Mouse (Mus musculus) liver, embryonic 16.5 days (tissue): Measurements from ENCODE around the gene Ppm1d. TPM values are rescaled to one million over a fixed set of nuclear protein-coding genes. Genes with fewer than 3 reads are reported as not detected.

Source experiments
- ATAC-seq: fragments of 200-750 bp; cut with Nextera tagmentation; 2 replicates; pipeline ENCODE4 v1.8.0; 2017; ENCODE audit warnings: low read depth, mild to moderate bottlenecking, moderate number of reproducible peaks, moderate library complexity
- H3K27ac ChIP-seq: fragments of 300-500 bp; sonication (generic); 2 replicates; pipeline ENCODE4 v1.5.1; 2014; ENCODE audit warnings: mild to moderate bottlenecking, low read length
- H3K27me3 ChIP-seq: fragments of 300-500 bp; sonication (generic); 2 replicates; pipeline ENCODE4 v1.6.1; 2014; ENCODE audit warnings: low read depth, low read length, mixed read lengths; ENCODE audit not compliant: control insufficient read depth, insufficient read depth
- H3K36me3 ChIP-seq: fragments of 300-500 bp; sonication (generic); 2 replicates; pipeline ENCODE4 v1.6.1; 2014; ENCODE audit warnings: mild to moderate bottlenecking; ENCODE audit not compliant: control insufficient read depth, insufficient read depth
- H3K4me1 ChIP-seq: fragments of 300-500 bp; sonication (generic); 2 replicates; pipeline ENCODE4 v1.6.1; 2014; ENCODE audit warnings: low read depth, low read length, mixed read lengths; ENCODE audit not compliant: control insufficient read depth
- H3K4me2 ChIP-seq: fragments of 300-500 bp; sonication (generic); 2 replicates; pipeline ENCODE4 v1.6.1; 2014; ENCODE audit warnings: low read depth, low read length, mixed read lengths
- H3K4me3 ChIP-seq: fragments of 300-500 bp; sonication (generic); 2 replicates; pipeline ENCODE4 v1.5.1; 2014; ENCODE audit warnings: low read depth, mild to moderate bottlenecking, low read length
- H3K9ac ChIP-seq: fragments of 300-500 bp; sonication (generic); 2 replicates; pipeline ENCODE4 v1.6.1; 2014; ENCODE audit warnings: low read depth, low read length
- H3K9me3 ChIP-seq: fragments of 300-500 bp; sonication (generic); replicated peaks from 2 replicates; pipeline ENCODE4 v1.6.1; 2016; ENCODE audit warnings: low read length; ENCODE audit not compliant: control insufficient read depth
- WGBS: fragments of 180-500 bp; shearing (Covaris S2); extraction: QIAGEN DNeasy Blood & Tissue Kit; methylation state at CpG from one replicate; pipeline ENCODE4 v1.1.7; 2014; ENCODE audit not compliant: insufficient replicate concordance; 5-methylcytosine and 5-hydroxymethylcytosine counted together
- polyA plus RNA-seq: library from polyadenylated mRNA; unstranded; fragments of >200 nt; fragmentation: Nextera tagmentation; extraction: Ambion mirVana; gene quantifications from 2 replicates; pipeline ENCODE4 v1.2.1, GENCODE M21; 2015

The Ppm1d gene
- polyA plus RNA-seq, result 17.7 and 18.4 TPM in 2 replicates

DNA sequence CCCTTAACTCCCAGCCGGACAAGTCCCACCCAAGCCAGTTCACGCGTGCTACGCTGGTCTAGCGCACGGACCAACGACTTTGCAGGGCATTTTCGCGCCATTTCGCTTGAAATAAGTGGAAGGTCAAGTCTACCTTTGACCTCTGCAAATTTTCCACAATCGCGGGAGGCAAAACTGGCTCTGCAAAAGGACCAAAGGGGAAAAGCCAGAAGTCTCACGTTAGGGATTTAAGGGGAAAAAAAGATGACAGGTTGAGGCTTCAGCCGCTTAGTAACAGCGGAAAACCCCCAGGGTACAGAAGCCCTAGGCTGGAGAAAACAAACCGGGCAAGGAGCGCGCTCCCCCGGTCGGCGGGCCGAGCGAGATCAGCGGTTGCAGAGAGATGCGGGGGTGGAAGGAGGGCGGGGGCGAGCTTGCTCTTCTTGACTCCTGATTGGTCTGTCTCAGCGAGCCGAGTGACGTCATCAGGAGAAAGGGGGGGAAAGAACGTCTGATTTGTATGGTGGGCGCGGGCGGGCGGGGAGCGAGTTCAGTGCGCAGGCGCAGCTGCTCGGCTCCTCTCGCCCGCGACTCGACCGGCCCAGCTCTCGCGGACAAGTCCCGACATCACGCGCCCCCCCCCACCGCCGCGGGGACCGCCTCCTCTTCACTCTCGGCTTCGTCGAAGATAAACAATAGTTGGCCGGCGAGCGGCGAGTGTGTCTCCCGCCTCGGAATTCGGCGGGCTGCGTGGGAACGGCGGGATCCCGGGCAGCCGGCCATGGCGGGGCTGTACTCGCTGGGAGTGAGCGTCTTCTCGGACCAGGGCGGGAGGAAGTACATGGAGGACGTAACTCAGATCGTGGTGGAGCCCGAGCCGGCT, at the start of gene Ppm1d:
Ppm1d (plus strand) TSS at position 532 of the 862 bp plus-strand sequence.
- Histone ChIP-seq H3K9me3 (no peaks in the 10 kb centered on the region), H3K4me1 (peaks cover 16% of the 10 kb centered on the region), H3K4me3 (peak within 1 kb of the TSS; percentile 99), H3K27me3 (no peaks in the 10 kb centered on the region), H3K36me3 (peaks cover 14% of the 10 kb centered on the region), H3K27ac (peak within 1 kb of the TSS; percentile 96), H3K4me2 (peak within 1 kb of the TSS; percentile 94), H3K9ac (peak within 1 kb of the TSS; percentile 99)
- peak; percentile 92 for ATAC-seq
- WGBS, result 0% methylated on average over 78 of the region's 78 CpGs

- H3K27ac ChIP-seq, result no peak overlapping the region
- no peak overlapping the region for H3K4me2 ChIP-seq
- H3K27me3 ChIP-seq, result no peaks in the 10 kb centered on the region
- H3K4me3 ChIP-seq, result no peak overlapping the region
- no peaks in the 10 kb centered on the region for H3K36me3 ChIP-seq
- ATAC-seq, result no peak
- no peak overlapping the region for H3K9ac ChIP-seq
- H3K9me3 ChIP-seq, result no peaks in the 10 kb centered on the region
- WGBS, result 36% methylated on average over 5 of the region's 5 CpGs
- H3K4me1 ChIP-seq, result no peaks in the 10 kb centered on the region
These were observed 46.4 kb upstream of the Ppm1d start for GRCm38 (mm10) chr11:85264635-85265034.

DNA sequence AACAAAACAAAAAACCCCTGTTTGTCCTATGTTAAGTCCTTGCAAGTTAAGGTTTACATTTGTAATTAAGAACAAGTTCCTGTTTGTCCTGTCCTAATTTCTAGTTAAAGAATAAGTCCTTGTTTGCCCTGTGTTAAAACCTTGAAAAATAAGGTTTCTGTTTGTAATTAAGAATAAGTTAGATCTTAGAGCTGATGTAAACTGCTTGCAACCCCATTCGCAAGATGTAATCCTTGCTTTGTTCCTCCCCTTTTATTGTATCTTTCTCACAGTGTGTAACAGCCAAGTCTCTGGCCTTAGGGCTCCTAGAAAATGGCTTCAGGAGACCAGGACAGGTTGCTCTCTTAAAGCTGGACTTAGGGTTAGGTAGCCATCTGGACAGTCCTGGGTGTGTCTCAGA, 43.7 kb upstream of the Ppm1d start:
- Histone ChIP-seq H3K9me3 (no peaks in the 10 kb centered on the region), H3K27ac (no peak overlapping the region), H3K4me2 (no peak overlapping the region), H3K4me1 (no peaks in the 10 kb centered on the region), H3K36me3 (no peaks in the 10 kb centered on the region), H3K9ac (no peak overlapping the region), H3K27me3 (no peaks in the 10 kb centered on the region), H3K4me3 (no peak overlapping the region)
- 80% methylated on average over 1 of the region's 1 CpGs for WGBS
- no peak for ATAC-seq

DNA sequence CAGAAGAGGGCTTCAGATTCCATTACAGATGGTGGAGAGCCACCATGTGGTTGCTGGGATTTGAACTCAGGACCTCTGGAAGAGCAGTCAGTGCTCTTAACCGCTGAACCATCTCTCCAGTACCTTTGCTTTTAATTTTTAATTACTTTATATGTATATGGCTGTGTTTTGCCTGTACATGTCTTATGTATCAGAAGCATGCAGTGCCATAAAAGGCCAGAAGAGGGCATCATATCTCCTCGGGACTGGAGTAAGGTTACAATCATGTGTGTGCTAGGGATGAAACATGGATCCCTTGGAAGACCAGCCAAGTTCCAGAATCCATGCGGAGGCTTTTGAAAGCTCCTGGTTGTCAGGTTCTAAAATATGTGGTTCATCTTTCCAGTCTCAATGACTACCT, 40.4 kb upstream of the Ppm1d start:
- Histone ChIP-seq H3K27me3 (no peaks in the 10 kb centered on the region), H3K4me1 (no peaks in the 10 kb centered on the region), H3K27ac (no peak overlapping the region), H3K36me3 (no peaks in the 10 kb centered on the region), H3K4me3 (no peak overlapping the region), H3K9ac (no peak overlapping the region), H3K9me3 (no peaks in the 10 kb centered on the region), H3K4me2 (no peak overlapping the region)
- WGBS, result 46% methylated on average over 3 of the region's 3 CpGs
- ATAC-seq, result no peak

- Histone ChIP-seq H3K4me1 (no peaks in the 10 kb centered on the region), H3K4me3 (no peak overlapping the region), H3K27ac (no peak overlapping the region), H3K36me3 (no peaks in the 10 kb centered on the region), H3K4me2 (no peak overlapping the region), H3K27me3 (no peaks in the 10 kb centered on the region), H3K9ac (no peak overlapping the region), H3K9me3 (no peaks in the 10 kb centered on the region)
- ATAC-seq, result no peak
- 62% methylated on average over 6 of the region's 6 CpGs for WGBS
These were observed 37.7 kb upstream of the Ppm1d start for GRCm38 (mm10) chr11:85273299-85273698.

- no peak for ATAC-seq
These were observed 35.9 kb upstream of the Ppm1d start for GRCm38 (mm10) chr11:85275151-85275550.

DNA sequence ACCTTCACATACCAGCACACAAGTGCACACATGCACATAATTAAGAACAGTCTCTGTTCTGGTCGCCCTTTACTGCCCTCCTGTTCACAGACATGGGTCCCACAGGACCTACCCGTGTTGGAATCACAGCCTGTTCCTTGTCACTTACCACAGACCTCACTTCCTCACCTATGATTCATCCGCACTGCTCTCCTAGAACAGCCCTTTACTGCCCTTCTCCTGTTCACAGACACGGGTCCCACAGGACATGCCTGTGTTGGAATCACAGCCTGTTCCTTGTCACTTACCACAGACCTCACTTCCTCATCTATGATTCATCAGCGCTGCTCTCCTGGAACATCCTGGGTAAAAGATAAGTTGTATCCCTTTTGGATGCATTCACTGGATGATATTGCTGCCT, 33.4 kb upstream of the Ppm1d start:
- H3K36me3 ChIP-seq, result no peaks in the 10 kb centered on the region
- WGBS, result 40% methylated on average over 5 of the region's 5 CpGs

More at GRCm38 (mm10) chr11:85275151-85275550, 35.9 kb upstream of the Ppm1d start:
- no peaks in the 10 kb centered on the region for H3K36me3 ChIP-seq
- no peaks in the 10 kb centered on the region for H3K9me3 ChIP-seq
- H3K4me1 ChIP-seq, result no peaks in the 10 kb centered on the region
- H3K9ac ChIP-seq, result no peak overlapping the region
- no peak overlapping the region for H3K4me3 ChIP-seq
- no peak overlapping the region for H3K4me2 ChIP-seq
- 61% methylated on average over 5 of the region's 5 CpGs for WGBS
- no peak overlapping the region for H3K27ac ChIP-seq
- H3K27me3 ChIP-seq, result no peaks in the 10 kb centered on the region

GRCm38 (mm10) chr11:85278175-85278574, 32.9 kb upstream of the Ppm1d start:
- 53% methylated on average over 1 of the region's 1 CpGs for WGBS
- Histone ChIP-seq H3K27me3 (no peaks in the 10 kb centered on the region), H3K9ac (no peak overlapping the region), H3K36me3 (no peaks in the 10 kb centered on the region), H3K4me2 (no peak overlapping the region), H3K4me1 (no peaks in the 10 kb centered on the region), H3K4me3 (no peak overlapping the region), H3K27ac (no peak overlapping the region), H3K9me3 (no peaks in the 10 kb centered on the region)
- ATAC-seq, result no peak

More for the DNA sequence above, 33.4 kb upstream of the Ppm1d start:
- Histone ChIP-seq H3K9me3 (no peaks in the 10 kb centered on the region), H3K4me3 (no peak overlapping the region), H3K4me1 (no peaks in the 10 kb centered on the region), H3K27ac (no peak overlapping the region), H3K4me2 (no peak overlapping the region), H3K9ac (no peak overlapping the region), H3K27me3 (no peaks in the 10 kb centered on the region)
- ATAC-seq, result no peak

GRCm38 (mm10) chr11:85281219-85281878, 29.7 kb upstream of the Ppm1d start:
- no peaks in the 10 kb centered on the region for H3K9me3 ChIP-seq
- no peaks in the 10 kb centered on the region for H3K27me3 ChIP-seq
- ATAC-seq, result no peak
- H3K4me1 ChIP-seq, result no peaks in the 10 kb centered on the region
- H3K36me3 ChIP-seq, result no peaks in the 10 kb centered on the region
- no peak overlapping the region for H3K9ac ChIP-seq
- no peak overlapping the region for H3K27ac ChIP-seq
- 71% methylated on average over 15 of the region's 15 CpGs for WGBS
- H3K4me3 ChIP-seq, result no peak overlapping the region
- no peak overlapping the region for H3K4me2 ChIP-seq
